Mouse (Mus musculus): ENCODE data around the gene Rbm34. TPM values are rescaled to one million over a fixed set of nuclear protein-coding genes. Genes with fewer than 3 reads are reported as not detected.

The Rbm34 gene
- polyA plus RNA-seq, 1 experiment from 2014 or later: 26.9 TPM

- Histone ChIP-seq H3K4me3 (no peak overlapping the region), H3K27me3 (replicated peaks; ENCODE audit: low read depth, poor library complexity, severe bottlenecking) (no peaks in the 10 kb centered on the region), H3K36me3 (replicated peaks) (no peaks in the 10 kb centered on the region), H3K9me3 (no peaks in the 10 kb centered on the region), H3K4me1 (peaks cover 38% of the 10 kb centered on the region), H3K27ac (replicated peaks) (no peak overlapping the region)
- DNase-seq (ENCODE audit: low spot score): no peak
- WGBS: 55% methylated on average over 12 of the region's 12 CpGs
These were observed 57.4 kb downstream of the Rbm34 start for GRCm38 (mm10) chr8:126913241-126914106.

GRCm38 (mm10) chr8:126909371-126909802 is 61.5 kb downstream of the Rbm34 start:
- no peaks in the 10 kb centered on the region for H3K9me3 ChIP-seq
- no peaks in the 10 kb centered on the region for H3K36me3 ChIP-seq (replicated peaks)
- H3K27me3 ChIP-seq (replicated peaks; ENCODE audit: low read depth, poor library complexity, severe bottlenecking): no peaks in the 10 kb centered on the region

GRCm38 (mm10) chr8:126908805-126909204 is 62.1 kb downstream of the Rbm34 start:
- no peak overlapping the region for H3K4me3 ChIP-seq
- no peaks in the 10 kb centered on the region for H3K9me3 ChIP-seq
- 69% methylated on average over 6 of the region's 6 CpGs for WGBS
- DNase-seq (ENCODE audit: low spot score): no peak
- peaks cover 16% of the 10 kb centered on the region for H3K4me1 ChIP-seq
- H3K27ac ChIP-seq (replicated peaks): no peak overlapping the region
- no peaks in the 10 kb centered on the region for H3K27me3 ChIP-seq (replicated peaks; ENCODE audit: low read depth, poor library complexity, severe bottlenecking)
- H3K36me3 ChIP-seq (replicated peaks): no peaks in the 10 kb centered on the region

More at GRCm38 (mm10) chr8:126909371-126909802, 61.5 kb downstream of the Rbm34 start:
- Histone ChIP-seq H3K4me1 (peaks cover 19% of the 10 kb centered on the region), H3K4me3 (no peak overlapping the region), H3K27ac (replicated peaks) (no peak overlapping the region; the same call in 1 of the 2 replicates)
- 79% methylated on average over 10 of the region's 10 CpGs for WGBS
- DNase-seq (ENCODE audit: low spot score): no peak

GRCm38 (mm10) chr8:126907968-126908367 is 62.9 kb downstream of the Rbm34 start:
- Histone ChIP-seq H3K36me3 (replicated peaks) (no peaks in the 10 kb centered on the region), H3K4me1 (peaks cover 8% of the 10 kb centered on the region), H3K9me3 (no peaks in the 10 kb centered on the region), H3K27ac (replicated peaks) (no peak overlapping the region), H3K4me3 (no peak overlapping the region), H3K27me3 (replicated peaks; ENCODE audit: low read depth, poor library complexity, severe bottlenecking) (no peaks in the 10 kb centered on the region)
- DNase-seq (ENCODE audit: low spot score): no peak
- 82% methylated on average over 9 of the region's 9 CpGs for WGBS

GRCm38 (mm10) chr8:126907374-126907773 is 63.5 kb downstream of the Rbm34 start:
- WGBS: 78% methylated on average over 3 of the region's 3 CpGs
- Histone ChIP-seq H3K27me3 (replicated peaks; ENCODE audit: low read depth, poor library complexity, severe bottlenecking) (no peaks in the 10 kb centered on the region), H3K9me3 (no peaks in the 10 kb centered on the region), H3K4me3 (no peak overlapping the region), H3K27ac (replicated peaks) (no peak overlapping the region), H3K4me1 (0 out of 2 replicates have a peak, but pooled peaks cover 7% of the 10 kb centered on the region), H3K36me3 (replicated peaks) (no peaks in the 10 kb centered on the region)
- no peak for DNase-seq (ENCODE audit: low spot score)

GRCm38 (mm10) chr8:126905387-126905786 is 65.5 kb downstream of the Rbm34 start:
- DNase-seq (ENCODE audit: low spot score): peak; percentile 39
- peaks cover 12% of the 10 kb centered on the region for H3K4me1 ChIP-seq
- 90% methylated on average over 3 of the region's 3 CpGs for WGBS
- H3K27me3 ChIP-seq (replicated peaks; ENCODE audit: low read depth, poor library complexity, severe bottlenecking): no peaks in the 10 kb centered on the region
- H3K36me3 ChIP-seq (replicated peaks): no peaks in the 10 kb centered on the region
- no peaks in the 10 kb centered on the region for H3K9me3 ChIP-seq
- H3K4me3 ChIP-seq: no peak overlapping the region
- H3K27ac ChIP-seq (replicated peaks): no peak overlapping the region

GRCm38 (mm10) chr8:126903927-126904326 is 66.9 kb downstream of the Rbm34 start:
- Histone ChIP-seq H3K27me3 (replicated peaks; ENCODE audit: low read depth, poor library complexity, severe bottlenecking) (no peaks in the 10 kb centered on the region), H3K27ac (replicated peaks) (no peak overlapping the region), H3K4me3 (no peak overlapping the region), H3K4me1 (peaks cover 10% of the 10 kb centered on the region), H3K9me3 (no peaks in the 10 kb centered on the region), H3K36me3 (replicated peaks) (no peaks in the 10 kb centered on the region)
- DNase-seq (ENCODE audit: low spot score): no peak
- 89% methylated on average over 9 of the region's 9 CpGs for WGBS

GRCm38 (mm10) chr8:126903224-126903895 is 67.5 kb downstream of the Rbm34 start:
- no peak for DNase-seq (ENCODE audit: low spot score)
- H3K4me3 ChIP-seq: no peak overlapping the region
- H3K9me3 ChIP-seq: no peaks in the 10 kb centered on the region
- H3K27ac ChIP-seq (replicated peaks): no peak overlapping the region
- peaks cover 10% of the 10 kb centered on the region for H3K4me1 ChIP-seq
- H3K27me3 ChIP-seq (replicated peaks; ENCODE audit: low read depth, poor library complexity, severe bottlenecking): no peaks in the 10 kb centered on the region
- 67% methylated on average over 9 of the region's 9 CpGs for WGBS
- H3K36me3 ChIP-seq (replicated peaks): no peaks in the 10 kb centered on the region

GRCm38 (mm10) chr8:126901612-126902011 is 69.3 kb downstream of the Rbm34 start:
- no peak overlapping the region for H3K27ac ChIP-seq (replicated peaks)
- H3K36me3 ChIP-seq (replicated peaks): no peaks in the 10 kb centered on the region
- H3K4me1 ChIP-seq: peaks cover 10% of the 10 kb centered on the region
- H3K27me3 ChIP-seq (replicated peaks; ENCODE audit: low read depth, poor library complexity, severe bottlenecking): no peaks in the 10 kb centered on the region
- H3K4me3 ChIP-seq: no peak overlapping the region
- no peaks in the 10 kb centered on the region for H3K9me3 ChIP-seq
- 89% methylated on average over 1 of the region's 1 CpGs for WGBS
- DNase-seq (ENCODE audit: low spot score): no peak

GRCm38 (mm10) chr8:126901049-126901448 is 69.8 kb downstream of the Rbm34 start:
- Histone ChIP-seq H3K9me3 (no peaks in the 10 kb centered on the region), H3K4me3 (no peak overlapping the region), H3K4me1 (peaks cover 10% of the 10 kb centered on the region), H3K36me3 (replicated peaks) (no peaks in the 10 kb centered on the region), H3K27me3 (replicated peaks; ENCODE audit: low read depth, poor library complexity, severe bottlenecking) (no peaks in the 10 kb centered on the region), H3K27ac (replicated peaks) (no peak overlapping the region)
- 82% methylated on average over 2 of the region's 2 CpGs for WGBS
- DNase-seq (ENCODE audit: low spot score): no peak

Measured in embryonic facial prominence, embryonic 10.5 days (tissue).